Mouse (Mus musculus) intestine, embryonic 14.5 days (tissue): ENCODE results near the gene Gm20458. TPM values are rescaled to one million over a fixed set of nuclear protein-coding genes. Genes with fewer than 3 reads are reported as not detected.

Source experiments
- ATAC-seq: fragments of 200-750 bp; cut with Nextera tagmentation; replicated peaks from 2 replicates; pipeline ENCODE4 v1.8.0; 2017; ENCODE audit warnings: low read depth, moderate number of reproducible peaks, moderate TSS enrichment, moderate library complexity; ENCODE audit not compliant: low FRiP score, low TSS enrichment
- DNase-seq: peaks from one replicate; pipeline ENCODE4 v3.0.0-alpha.2; 2018; ENCODE audit warnings: low spot score
- H3K27ac ChIP-seq: fragments of 300-500 bp; sonication (generic); 2 replicates; pipeline ENCODE4 v1.5.1; 2014; ENCODE audit warnings: low read depth, mild to moderate bottlenecking, control low read depth
- H3K27me3 ChIP-seq: fragments of 300-500 bp; sonication (generic); replicated peaks from 2 replicates; pipeline ENCODE4 v1.6.1; 2014; ENCODE audit warnings: low read length, control low read depth; ENCODE audit not compliant: control insufficient read depth, insufficient read depth
- H3K36me3 ChIP-seq: fragments of 300-500 bp; sonication (generic); 2 replicates; pipeline ENCODE4 v1.6.1; 2014; ENCODE audit warnings: low read length, control low read depth; ENCODE audit not compliant: control insufficient read depth, insufficient read depth
- H3K4me1 ChIP-seq: fragments of 300-500 bp; sonication (generic); replicated peaks from 2 replicates; pipeline ENCODE4 v1.6.1; 2014; ENCODE audit warnings: low read length, control low read depth, mixed read lengths; ENCODE audit not compliant: control insufficient read depth, insufficient read depth
- H3K4me2 ChIP-seq: fragments of 300-500 bp; sonication (generic); 2 replicates; pipeline ENCODE4 v1.6.1; 2014; ENCODE audit warnings: low read length
- H3K4me3 ChIP-seq: fragments of 300-500 bp; sonication (generic); 2 replicates; pipeline ENCODE4 v1.5.1; 2014; ENCODE audit warnings: low read depth, low read length, control low read depth, mixed read lengths
- H3K9ac ChIP-seq: fragments of 300-500 bp; sonication (generic); 2 replicates; pipeline ENCODE4 v1.6.1; 2014; ENCODE audit warnings: mild to moderate bottlenecking, low read length
- H3K9me3 ChIP-seq: fragments of 300-500 bp; sonication (generic); 2 replicates; pipeline ENCODE4 v1.6.1; 2016; ENCODE audit warnings: low read length, control low read depth; ENCODE audit not compliant: control insufficient read depth
- WGBS: fragments of 180-500 bp; shearing (Covaris S2); extraction: QIAGEN DNeasy Blood & Tissue Kit; methylation state at CpG from one replicate; pipeline ENCODE4 v1.1.7; 2014; 5-methylcytosine and 5-hydroxymethylcytosine counted together
- polyA plus RNA-seq: library from polyadenylated mRNA; unstranded; fragments of >200 nt; fragmentation: Nextera tagmentation; extraction: Ambion mirVana; gene quantifications from 2 replicates; pipeline ENCODE4 v1.2.1, GENCODE M21; 2014

Gene Gm20458
- polyA plus RNA-seq, 1 experiment from 2014 or later = 17.4 TPM

DNA sequence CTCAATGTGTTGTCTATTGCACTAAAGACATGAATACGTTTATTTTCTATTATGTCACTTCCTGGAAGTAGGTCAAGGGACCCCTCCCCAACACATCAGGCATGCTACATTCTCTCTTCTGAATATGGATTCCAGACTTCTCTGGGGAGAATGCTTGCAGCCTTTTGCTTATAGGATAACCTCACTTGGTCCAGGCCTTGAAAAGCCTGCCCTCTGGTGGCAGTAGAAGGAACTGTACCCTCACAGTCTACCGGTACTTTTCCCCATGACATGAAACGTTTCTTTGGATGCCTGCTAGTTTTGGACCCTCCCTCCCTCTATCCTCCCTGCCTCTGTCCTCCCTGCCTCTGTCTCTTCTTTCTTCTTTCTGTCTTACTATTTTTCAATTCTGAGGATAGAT lies 70.4 kb downstream of the Gm20458 start:
- peak; percentile 85 for DNase-seq
- no peaks in the 10 kb centered on the region for H3K27me3 ChIP-seq
- H3K27ac ChIP-seq = no peak overlapping the region
- H3K36me3 ChIP-seq = no peaks in the 10 kb centered on the region
- no peak for ATAC-seq
- WGBS = 3% methylated on average over 3 of the region's 3 CpGs
- no peaks in the 10 kb centered on the region for H3K9me3 ChIP-seq
- H3K4me3 ChIP-seq = no peak overlapping the region
- no peaks in the 10 kb centered on the region for H3K4me1 ChIP-seq
- H3K9ac ChIP-seq = no peak overlapping the region
- H3K4me2 ChIP-seq = no peak overlapping the region

DNA sequence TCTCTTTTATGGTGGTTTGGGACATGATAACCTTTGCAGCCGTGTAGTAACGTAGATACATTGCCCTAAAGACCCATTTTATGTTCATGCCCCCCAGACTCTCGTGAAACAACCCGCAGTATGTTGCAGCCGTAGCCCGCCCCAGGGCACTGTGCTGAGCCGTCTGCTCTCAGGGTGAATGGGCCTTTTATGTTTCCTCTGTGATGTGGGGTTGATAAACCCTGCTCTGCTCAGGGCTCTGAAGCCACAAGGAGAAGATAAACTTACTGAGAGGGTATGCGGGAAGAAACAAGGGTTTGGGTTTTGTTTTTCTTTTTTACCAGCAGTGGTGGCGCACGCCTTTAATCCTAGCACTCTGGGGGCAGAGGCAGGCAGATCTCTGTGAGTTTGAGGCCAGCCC lies 73.5 kb downstream of the Gm20458 start:
- WGBS = 73% methylated on average over 10 of the region's 10 CpGs
- H3K9ac ChIP-seq = no peak overlapping the region

DNA sequence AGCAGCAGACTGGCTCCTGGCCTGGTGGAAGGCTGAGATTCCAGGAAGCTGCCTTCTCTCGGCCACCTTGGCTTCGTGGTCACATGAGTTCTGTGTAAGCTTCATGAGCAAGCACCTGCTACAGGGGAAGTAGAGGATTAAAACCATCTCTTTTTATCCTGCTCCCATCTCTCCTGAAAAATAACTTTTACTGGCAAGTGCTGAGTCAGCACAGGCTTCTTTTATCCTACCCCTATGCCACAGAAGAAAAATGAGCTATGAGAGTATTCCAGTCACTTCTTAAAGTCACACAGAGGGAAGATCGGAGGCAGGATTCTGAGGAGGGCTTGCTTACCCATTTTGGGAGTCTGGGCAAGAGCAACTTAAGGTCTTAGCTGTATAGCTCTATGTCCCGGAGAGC lies 76.2 kb downstream of the Gm20458 start:
- Histone ChIP-seq H3K27ac (no peak overlapping the region), H3K4me1 (peaks cover 11% of the 10 kb centered on the region; the same call in 1 of the 2 replicates), H3K36me3 (no peaks in the 10 kb centered on the region), H3K9ac (no peak overlapping the region), H3K27me3 (no peaks in the 10 kb centered on the region), H3K4me3 (no peak overlapping the region), H3K4me2 (no peak overlapping the region), H3K9me3 (no peaks in the 10 kb centered on the region)
- DNase-seq (no peak), ATAC-seq (no peak)
- 74% methylated on average over 4 of the region's 4 CpGs for WGBS

More for the DNA sequence above, 73.5 kb downstream of the Gm20458 start:
- DNase-seq = no peak
- no peak overlapping the region for H3K27ac ChIP-seq
- no peak overlapping the region for H3K4me3 ChIP-seq
- H3K4me2 ChIP-seq = no peak overlapping the region
- H3K9me3 ChIP-seq = no peaks in the 10 kb centered on the region
- H3K27me3 ChIP-seq = no peaks in the 10 kb centered on the region
- H3K4me1 ChIP-seq = no peaks in the 10 kb centered on the region
- H3K36me3 ChIP-seq = no peaks in the 10 kb centered on the region
- ATAC-seq = no peak

Other genes with a start within 250 kb of the Gm20458 start
- gene Wfdc15b, start 239.3 kb upstream of the Gm20458 start, polyA plus RNA-seq = 18.9 and 31.3 TPM in 2 replicates
- not detected in 2 replicates for gene Svs2, start 222.5 kb upstream of the Gm20458 start, polyA plus RNA-seq
- not detected in 2 replicates for gene Svs3b, start 204.3 kb upstream of the Gm20458 start, polyA plus RNA-seq
- gene Svs4, start 182.5 kb upstream of the Gm20458 start, polyA plus RNA-seq = not detected in 2 replicates
- not detected in 2 replicates for gene Svs3a, start 171.7 kb upstream of the Gm20458 start, polyA plus RNA-seq
- gene Svs6, start 144.2 kb upstream of the Gm20458 start, polyA plus RNA-seq = not detected in 2 replicates
- 0.31 TPM in 1 of 2 replicates, not detected in the other for gene Svs5, start 128.2 kb upstream of the Gm20458 start, polyA plus RNA-seq
- gene Slpi, start 71.9 kb upstream of the Gm20458 start, polyA plus RNA-seq = 0.32 TPM in 1 of 2 replicates, not detected in the other
- gene Rbpjl, start 57.8 kb upstream of the Gm20458 start, polyA plus RNA-seq = 0.07 and 10.4 TPM in 2 replicates
- 1.7 and 1.9 TPM in 2 replicates for gene Matn4, start 55.8 kb upstream of the Gm20458 start, polyA plus RNA-seq
- gene Sdc4, start 17.1 kb upstream of the Gm20458 start, polyA plus RNA-seq = 104 and 110 TPM in 2 replicates
- 65.2 and 67.2 TPM in 2 replicates for gene Sys1, start 4.0 kb upstream of the Gm20458 start, polyA plus RNA-seq
- gene Trp53tg5, start 12.8 kb downstream of the Gm20458 start, polyA plus RNA-seq = not detected in 2 replicates
- gene Dbndd2, start 25.1 kb downstream of the Gm20458 start, polyA plus RNA-seq = 9.4 and 12.5 TPM in 2 replicates
- gene Pigt, start 36.6 kb downstream of the Gm20458 start, polyA plus RNA-seq = 72.4 and 79.7 TPM in 2 replicates
- 79.5 and 85.7 TPM in 2 replicates for gene Wfdc2, start 101.4 kb downstream of the Gm20458 start, polyA plus RNA-seq
- not detected in 2 replicates for gene Spint3, start 112.5 kb downstream of the Gm20458 start, polyA plus RNA-seq
- gene Wfdc6a, start 124.5 kb downstream of the Gm20458 start, polyA plus RNA-seq = 1.5 and 3.2 TPM in 2 replicates
- not detected in 2 replicates for gene Eppin, start 132.6 kb downstream of the Gm20458 start, polyA plus RNA-seq
- not detected in 2 replicates for gene Wfdc6b, start 152.6 kb downstream of the Gm20458 start, polyA plus RNA-seq
- not detected in 2 replicates for gene Wfdc8, start 152.7 kb downstream of the Gm20458 start, polyA plus RNA-seq
- gene Wfdc16, start 177.8 kb downstream of the Gm20458 start, polyA plus RNA-seq = not detected in 2 replicates
- gene Wfdc10, start 195.1 kb downstream of the Gm20458 start, polyA plus RNA-seq = 1.2 TPM in 1 of 2 replicates, not detected in the other
- gene Wfdc9, start 195.6 kb downstream of the Gm20458 start, polyA plus RNA-seq = not detected in 2 replicates
- not detected in 2 replicates for gene Wfdc11, start 213.1 kb downstream of the Gm20458 start, polyA plus RNA-seq
- gene Wfdc13, start 224.1 kb downstream of the Gm20458 start, polyA plus RNA-seq = 0.28 TPM in 2 replicates
- gene Spint4, start 237.5 kb downstream of the Gm20458 start, polyA plus RNA-seq = not detected in 2 replicates